Mouse (Mus musculus) heart, postnatal 25 days (tissue): ENCODE measurements at regions not wholly inside any gene's neighbourhood (a gene's known extent, or its start where the extent isn't known, plus 50 kb on each side); places are given as distances from the start of the nearest gene placed in this dataset.
"Not testable (repeated sequence)": the region's sequence is repeated elsewhere in the genome, so short reads cannot be mapped to it uniquely, and the experiment has no call there.

Experiments
- DNase-seq: peaks from one replicate; pipeline ENCODE4 v3.0.0; 2022; ENCODE audit warnings: low spot score
- intact Hi-C: fragments of 180-260 bp; cut with DNase I; formaldehyde crosslinking; loops from one replicate; pipeline ENCODE4 v1.15.1; 2025

GRCm38 (mm10) chr4:10295012-10295530, 579.2 kb upstream of the 2610301B20Rik start:
- DNase-seq = no peak
- intact Hi-C loops = loop anchor here (10.0 kb wide), 1 partner anchor 540 kb away; no protein-coding TSS in a partner anchor

GRCm38 (mm10) chr4:10296220-10296619, 578.1 kb upstream of the 2610301B20Rik start:
- intact Hi-C loops = loop anchor here (10.0 kb wide), 1 partner anchor 539 kb away; no protein-coding TSS in a partner anchor
- DNase-seq = no peak

- intact Hi-C loops = no loop called here
- DNase-seq = no peak
Measured at GRCm38 (mm10) chr4:10311886-10312285, 562.4 kb upstream of the 2610301B20Rik start.

- DNase-seq = no peak
- intact Hi-C loops = no loop called here
Measured at GRCm38 (mm10) chr4:10315144-10315543, 559.2 kb upstream of the 2610301B20Rik start.

- intact Hi-C loops = no loop called here
- DNase-seq = no peak
Measured at GRCm38 (mm10) chr4:10315875-10316274, 558.4 kb upstream of the 2610301B20Rik start.

- no peak for DNase-seq
- intact Hi-C loops = no loop called here
Measured at GRCm38 (mm10) chr4:10344147-10344546, 530.2 kb upstream of the 2610301B20Rik start.

GRCm38 (mm10) chr4:10351876-10352627, 522.2 kb upstream of the 2610301B20Rik start:
- intact Hi-C loops = no loop called here
- no peak for DNase-seq

- DNase-seq = no peak
- intact Hi-C loops = no loop called here
Measured at GRCm38 (mm10) chr4:10357572-10357971, 516.7 kb upstream of the 2610301B20Rik start.

- intact Hi-C loops = no loop called here
- no peak for DNase-seq
Measured at GRCm38 (mm10) chr4:10389790-10390189, 484.5 kb upstream of the 2610301B20Rik start.

- intact Hi-C loops = no loop called here
- no peak for DNase-seq
Measured at GRCm38 (mm10) chr4:10397249-10397648, 477.0 kb upstream of the 2610301B20Rik start.

GRCm38 (mm10) chr4:10398075-10398474, 476.2 kb upstream of the 2610301B20Rik start:
- no peak for DNase-seq
- intact Hi-C loops = no loop called here

- DNase-seq = no peak
- intact Hi-C loops = no loop called here
Measured at GRCm38 (mm10) chr4:10399649-10400048, 474.6 kb upstream of the 2610301B20Rik start.

- no peak for DNase-seq
- intact Hi-C loops = no loop called here
Measured at GRCm38 (mm10) chr4:10402928-10403327, 471.4 kb upstream of the 2610301B20Rik start.

GRCm38 (mm10) chr4:10404438-10404837, 469.9 kb upstream of the 2610301B20Rik start:
- DNase-seq = no peak

GRCm38 (mm10) chr4:10405102-10405501, 469.2 kb upstream of the 2610301B20Rik start:
- intact Hi-C loops = no loop called here
- DNase-seq = no peak

More at GRCm38 (mm10) chr4:10404438-10404837, 469.9 kb upstream of the 2610301B20Rik start:
- intact Hi-C loops = no loop called here

- no peak for DNase-seq
- intact Hi-C loops = no loop called here
Measured at GRCm38 (mm10) chr4:10414274-10414673, 460.0 kb upstream of the 2610301B20Rik start.

- intact Hi-C loops = loop anchor here (10.0 kb wide), 1 partner anchor 137 kb away; no protein-coding TSS in a partner anchor
- no peak for DNase-seq
Measured at GRCm38 (mm10) chr4:10421354-10421753, 452.9 kb upstream of the 2610301B20Rik start.

GRCm38 (mm10) chr4:10434438-10434837, 439.9 kb upstream of the 2610301B20Rik start:
- intact Hi-C loops = no loop called here
- no peak for DNase-seq

GRCm38 (mm10) chr4:10439921-10440320, 434.4 kb upstream of the 2610301B20Rik start:
- intact Hi-C loops, DNase-seq: not testable (repeated sequence)

- no peak for DNase-seq
- intact Hi-C loops = no loop called here
Measured at GRCm38 (mm10) chr4:10459603-10460002, 414.7 kb upstream of the 2610301B20Rik start.

- intact Hi-C loops = no loop called here
- DNase-seq = no peak
Measured at GRCm38 (mm10) chr4:10480936-10481335, 393.4 kb upstream of the 2610301B20Rik start.
